Mouse (Mus musculus): Measurements from ENCODE around the gene Creb5. TPM values are rescaled to one million over a fixed set of nuclear protein-coding genes. Genes with fewer than 3 reads are reported as not detected.

Gene Creb5
- polyA plus RNA-seq, 1 experiment from 2014 or later = 22.3 TPM

GRCm38 (mm10) chr6:53575836-53576235 lies 288.8 kb downstream of the Creb5 start:
- WGBS = 94% methylated on average over 3 of the region's 3 CpGs
- H3K36me3 ChIP-seq (ENCODE audit: control insufficient read depth, insufficient read depth, low read length) = no peaks in the 10 kb centered on the region
- H3K27me3 ChIP-seq (ENCODE audit: control insufficient read depth, insufficient read depth, low read length) = no peaks in the 10 kb centered on the region
- H3K4me3 ChIP-seq (ENCODE audit: low read depth, low read length) = no peak overlapping the region
- peaks cover 25% of the 10 kb centered on the region for H3K4me1 ChIP-seq (ENCODE audit: control insufficient read depth, insufficient read depth, low read length)
- DNase-seq (ENCODE audit: low spot score) (no peak), ATAC-seq (ENCODE audit: insufficient number of reproducible peaks, low FRiP score, low TSS enrichment, low read depth) (no peak)
- H3K9ac ChIP-seq (ENCODE audit: low read length) = no peak overlapping the region
- H3K9me3 ChIP-seq (ENCODE audit: control insufficient read depth, low read length) = no peaks in the 10 kb centered on the region
- no peak overlapping the region for H3K4me2 ChIP-seq (ENCODE audit: low read depth, severe bottlenecking)
- H3K27ac ChIP-seq (replicated peaks; ENCODE audit: low read depth, low read length) = no peak overlapping the region

- Histone ChIP-seq H3K4me3 (ENCODE audit: low read depth, low read length) (no peak overlapping the region), H3K9ac (ENCODE audit: low read length) (no peak overlapping the region), H3K4me2 (ENCODE audit: low read depth, severe bottlenecking) (no peak overlapping the region), H3K27ac (replicated peaks; ENCODE audit: low read depth, low read length) (no peak overlapping the region), H3K4me1 (ENCODE audit: control insufficient read depth, insufficient read depth, low read length) (peaks cover 25% of the 10 kb centered on the region), H3K36me3 (ENCODE audit: control insufficient read depth, insufficient read depth, low read length) (no peaks in the 10 kb centered on the region), H3K9me3 (ENCODE audit: control insufficient read depth, low read length) (no peaks in the 10 kb centered on the region), H3K27me3 (ENCODE audit: control insufficient read depth, insufficient read depth, low read length) (no peaks in the 10 kb centered on the region)
- ATAC-seq (ENCODE audit: insufficient number of reproducible peaks, low FRiP score, low TSS enrichment, low read depth) (no peak), DNase-seq (ENCODE audit: low spot score) (no peak)
- 79% methylated on average over 6 of the region's 6 CpGs for WGBS
These were observed 289.8 kb downstream of the Creb5 start for GRCm38 (mm10) chr6:53576841-53577240.

- Histone ChIP-seq H3K4me2 (ENCODE audit: low read depth, severe bottlenecking) (no peak overlapping the region), H3K36me3 (ENCODE audit: control insufficient read depth, insufficient read depth, low read length) (no peaks in the 10 kb centered on the region), H3K27ac (replicated peaks; ENCODE audit: low read depth, low read length) (no peak overlapping the region), H3K27me3 (ENCODE audit: control insufficient read depth, insufficient read depth, low read length) (no peaks in the 10 kb centered on the region), H3K9me3 (ENCODE audit: control insufficient read depth, low read length) (no peaks in the 10 kb centered on the region), H3K4me3 (ENCODE audit: low read depth, low read length) (no peak overlapping the region), H3K9ac (ENCODE audit: low read length) (no peak overlapping the region), H3K4me1 (ENCODE audit: control insufficient read depth, insufficient read depth, low read length) (peaks cover 18% of the 10 kb centered on the region)
- DNase-seq (ENCODE audit: low spot score) (no peak), ATAC-seq (ENCODE audit: insufficient number of reproducible peaks, low FRiP score, low TSS enrichment, low read depth) (no peak)
- 47% methylated on average over 3 of the region's 3 CpGs for WGBS
These were observed 290.7 kb downstream of the Creb5 start for GRCm38 (mm10) chr6:53577776-53578175.

- ATAC-seq (ENCODE audit: insufficient number of reproducible peaks, low FRiP score, low TSS enrichment, low read depth) (0 out of 2 replicates have a peak, but pooled peaks have one; percentile 11), DNase-seq (ENCODE audit: low spot score) (no peak)
- H3K4me3 ChIP-seq (ENCODE audit: low read depth, low read length) = no peak overlapping the region
- no peaks in the 10 kb centered on the region for H3K9me3 ChIP-seq (ENCODE audit: control insufficient read depth, low read length)
- H3K36me3 ChIP-seq (ENCODE audit: control insufficient read depth, insufficient read depth, low read length) = no peaks in the 10 kb centered on the region
- H3K27me3 ChIP-seq (ENCODE audit: control insufficient read depth, insufficient read depth, low read length) = no peaks in the 10 kb centered on the region
- no peak overlapping the region for H3K9ac ChIP-seq (ENCODE audit: low read length)
- 76% methylated on average over 7 of the region's 7 CpGs for WGBS
- no peak overlapping the region for H3K27ac ChIP-seq (replicated peaks; ENCODE audit: low read depth, low read length)
- peaks cover 28% of the 10 kb centered on the region for H3K4me1 ChIP-seq (ENCODE audit: control insufficient read depth, insufficient read depth, low read length)
- no peak overlapping the region for H3K4me2 ChIP-seq (ENCODE audit: low read depth, severe bottlenecking)
These were observed 293.3 kb downstream of the Creb5 start for GRCm38 (mm10) chr6:53580346-53580745.

DNA sequence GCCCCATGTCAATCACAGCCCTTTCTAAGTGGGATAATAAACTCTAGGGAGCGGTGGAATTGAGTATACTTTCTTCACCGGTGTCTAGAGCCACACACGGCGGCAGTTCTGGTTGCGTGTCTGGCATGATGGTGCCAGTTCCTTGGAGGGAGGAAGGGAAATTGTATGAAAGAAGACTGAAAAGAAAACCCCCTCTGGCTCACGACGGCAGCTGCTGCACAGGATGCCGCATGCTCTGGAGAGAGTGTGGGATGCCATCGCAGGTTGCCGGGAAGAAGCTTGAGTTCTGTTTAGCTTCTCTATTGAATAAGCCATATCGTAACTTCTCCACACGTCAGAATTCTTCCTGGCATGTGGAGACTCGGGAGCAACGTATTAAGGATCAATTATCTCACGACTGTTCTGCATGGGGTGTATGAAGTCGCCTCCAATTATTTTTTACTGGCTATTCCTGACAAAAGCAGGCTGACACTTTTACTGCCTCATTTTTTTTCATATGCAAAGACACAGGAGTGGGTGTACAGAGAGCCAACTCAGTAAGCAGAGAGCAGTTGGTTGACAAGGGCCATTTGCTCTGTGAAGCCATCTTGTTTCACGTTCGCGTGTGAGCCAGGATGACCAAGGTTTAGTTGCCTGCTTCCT lies 296.3 kb downstream of the Creb5 start:
- Histone ChIP-seq H3K9ac (ENCODE audit: low read length) (no peak overlapping the region), H3K36me3 (ENCODE audit: control insufficient read depth, insufficient read depth, low read length) (no peaks in the 10 kb centered on the region), H3K4me3 (ENCODE audit: low read depth, low read length) (no peak overlapping the region), H3K27ac (replicated peaks; ENCODE audit: low read depth, low read length) (no peak overlapping the region), H3K4me2 (ENCODE audit: low read depth, severe bottlenecking) (no peak overlapping the region), H3K4me1 (ENCODE audit: control insufficient read depth, insufficient read depth, low read length) (peaks cover 20% of the 10 kb centered on the region), H3K27me3 (ENCODE audit: control insufficient read depth, insufficient read depth, low read length) (no peaks in the 10 kb centered on the region), H3K9me3 (ENCODE audit: control insufficient read depth, low read length) (no peaks in the 10 kb centered on the region)
- ATAC-seq (ENCODE audit: insufficient number of reproducible peaks, low FRiP score, low TSS enrichment, low read depth) (no peak), DNase-seq (ENCODE audit: low spot score) (peak; percentile 43)
- 32% methylated on average over 19 of the region's 19 CpGs for WGBS

- Histone ChIP-seq H3K4me1 (ENCODE audit: control insufficient read depth, insufficient read depth, low read length) (peaks cover 20% of the 10 kb centered on the region), H3K9ac (ENCODE audit: low read length) (no peak overlapping the region), H3K9me3 (ENCODE audit: control insufficient read depth, low read length) (no peaks in the 10 kb centered on the region), H3K27ac (replicated peaks; ENCODE audit: low read depth, low read length) (no peak overlapping the region), H3K36me3 (ENCODE audit: control insufficient read depth, insufficient read depth, low read length) (no peaks in the 10 kb centered on the region), H3K27me3 (ENCODE audit: control insufficient read depth, insufficient read depth, low read length) (no peaks in the 10 kb centered on the region), H3K4me2 (ENCODE audit: low read depth, severe bottlenecking) (no peak overlapping the region), H3K4me3 (ENCODE audit: low read depth, low read length) (no peak overlapping the region)
- 55% methylated on average over 10 of the region's 10 CpGs for WGBS
- ATAC-seq (ENCODE audit: insufficient number of reproducible peaks, low FRiP score, low TSS enrichment, low read depth) (no peak), DNase-seq (ENCODE audit: low spot score) (no peak)
These were observed 297.8 kb downstream of the Creb5 start for GRCm38 (mm10) chr6:53584718-53585405.

GRCm38 (mm10) chr6:53589746-53590145 lies 302.7 kb downstream of the Creb5 start:
- DNase-seq (ENCODE audit: low spot score) (no peak), ATAC-seq (ENCODE audit: insufficient number of reproducible peaks, low FRiP score, low TSS enrichment, low read depth) (no peak)
- Histone ChIP-seq H3K27ac (replicated peaks; ENCODE audit: low read depth, low read length) (no peak overlapping the region), H3K4me2 (ENCODE audit: low read depth, severe bottlenecking) (no peak overlapping the region), H3K27me3 (ENCODE audit: control insufficient read depth, insufficient read depth, low read length) (no peaks in the 10 kb centered on the region), H3K9me3 (ENCODE audit: control insufficient read depth, low read length) (no peaks in the 10 kb centered on the region), H3K4me1 (ENCODE audit: control insufficient read depth, insufficient read depth, low read length) (peaks cover 18% of the 10 kb centered on the region), H3K9ac (ENCODE audit: low read length) (no peak overlapping the region), H3K4me3 (ENCODE audit: low read depth, low read length) (no peak overlapping the region), H3K36me3 (ENCODE audit: control insufficient read depth, insufficient read depth, low read length) (no peaks in the 10 kb centered on the region)
- WGBS = 70% methylated on average over 6 of the region's 6 CpGs

GRCm38 (mm10) chr6:53592230-53592629 lies 305.2 kb downstream of the Creb5 start:
- 90% methylated on average over 5 of the region's 5 CpGs for WGBS
- no peak for DNase-seq (ENCODE audit: low spot score)
- no peak overlapping the region for H3K4me2 ChIP-seq (ENCODE audit: low read depth, severe bottlenecking)
- H3K4me3 ChIP-seq (ENCODE audit: low read depth, low read length) = no peak overlapping the region
- no peak overlapping the region for H3K9ac ChIP-seq (ENCODE audit: low read length)
- no peak for ATAC-seq (ENCODE audit: insufficient number of reproducible peaks, low FRiP score, low TSS enrichment, low read depth)
- H3K36me3 ChIP-seq (ENCODE audit: control insufficient read depth, insufficient read depth, low read length) = no peaks in the 10 kb centered on the region
- H3K4me1 ChIP-seq (ENCODE audit: control insufficient read depth, insufficient read depth, low read length) = peaks cover 15% of the 10 kb centered on the region
- no peak overlapping the region for H3K27ac ChIP-seq (replicated peaks; ENCODE audit: low read depth, low read length)
- H3K27me3 ChIP-seq (ENCODE audit: control insufficient read depth, insufficient read depth, low read length) = no peaks in the 10 kb centered on the region
- no peaks in the 10 kb centered on the region for H3K9me3 ChIP-seq (ENCODE audit: control insufficient read depth, low read length)
